In genomic region chr16:75592671-75593500, GRCm38 (mm10) we compare ENCODE assay signal across 8 mouse cellular contexts. TPM values are rescaled to one million over a fixed set of nuclear protein-coding genes. Genes with fewer than 3 reads are reported as not detected.
DNase-seq lines count a peak whose midpoint lies in the region; ATAC-seq lines count a peak whose summit lies in the region.

Rbm11 (plus strand) TSS chr16:75592844.

- DNase-seq in adrenal gland, adult 18-20 months (ENCODE audit: low spot score in 2 of 2), result peak; percentile 81 to 83
- DNase-seq in embryo, embryonic 10.5 days (ENCODE audit: low spot score), result peak; percentile 86
- DNase-seq in gastrocnemius, postnatal 10 days, result peak; percentile 79
- peak; percentile 79 for DNase-seq in induced T-regulatory cell, adult 2 months (ENCODE audit: low read depth)
- DNase-seq in left cerebral cortex, adult 8-10 months (ENCODE audit: low spot score in 2 of 2), result peak; percentile 61 to 73
- peak; percentile 85 for DNase-seq in right cerebral cortex, adult 18-20 months
- peak; percentile 54 for DNase-seq in urinary bladder, adult 2 months (ENCODE audit: low spot score)

- ATAC-seq in megakaryocyte, adult 5-6 weeks (ENCODE audit: poor library complexity, severe bottlenecking), result peak; percentile 90

RNA-seq across cellular contexts. Expression of gene Rbm11, which starts in this region (rescaled TPM):
- 1 to 10 TPM; 1.3 to 1.4 TPM for total RNA-seq in adrenal gland, adult 18-20 months (2021)
- total RNA-seq in gastrocnemius, postnatal 10 days (2021), result under 1 TPM; 0.28 to 0.32 TPM
- 1 to 10 TPM; 5.9 to 8.1 (median 6.7) TPM for total RNA-seq in left cerebral cortex, adult 8-10 months (2022)
- total RNA-seq in megakaryocyte, adult 5-6 weeks (2015), result 0.13 and 0.18 TPM in 2 replicates
- total RNA-seq in megakaryocyte, adult 5-6 weeks (2017), result 0.18 TPM in 1 of 2 replicates, not detected in the other
- polyA plus RNA-seq in urinary bladder, adult 2 months (2012; rRNA removed), result 0.28 and 0.41 TPM in 2 replicates

Comparison
In these comparisons a context has a peak if more than half of its experiments do, and no peak if none do; other contexts are left out.
1. Peak in every context shown above with its lines: DNase-seq and ATAC-seq.
2. Peak in DNase-seq in gastrocnemius, postnatal 10 days; RNA of the gene not detected or under 1 TPM.
3. Peak in ATAC-seq in megakaryocyte, adult 5-6 weeks; RNA of the gene not detected or under 1 TPM.
4. Peak in DNase-seq in urinary bladder, adult 2 months; RNA of the gene not detected or under 1 TPM.